17 mouse cellular contexts compared by ENCODE assay signal in the genomic region with DNA sequence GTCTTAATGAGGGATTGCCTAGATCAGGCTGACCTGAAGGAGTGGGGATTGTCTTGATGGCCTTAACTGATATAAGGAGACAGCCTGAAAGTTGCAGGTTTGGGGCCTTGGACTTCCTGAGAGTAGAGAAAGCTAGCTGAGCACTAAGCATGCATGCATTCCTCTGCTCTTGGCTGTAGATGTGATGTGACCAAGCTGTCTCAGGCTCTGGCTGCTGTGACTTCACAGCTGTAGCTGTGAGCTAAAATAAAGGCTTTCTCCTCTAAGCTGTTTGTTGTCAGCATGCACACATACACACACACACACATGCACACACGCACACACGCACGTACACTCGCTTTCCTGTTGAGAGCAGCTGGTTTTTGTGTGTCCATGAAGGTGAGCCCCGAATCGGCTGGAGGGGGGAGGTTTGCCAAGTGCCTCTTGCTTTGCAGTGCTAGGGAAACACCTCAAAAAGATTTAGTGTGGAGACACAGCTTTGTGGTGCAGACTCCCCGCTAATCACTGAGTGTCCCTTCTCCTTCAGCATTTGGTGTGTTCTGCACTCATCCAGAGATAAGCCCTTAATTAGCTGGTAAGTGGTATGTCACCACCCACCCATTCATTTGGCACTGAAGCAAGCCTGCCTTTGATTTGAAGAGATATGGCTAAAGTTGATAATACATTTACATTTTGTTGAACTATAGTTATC. TPM values are rescaled to one million over a fixed set of nuclear protein-coding genes. Genes with fewer than 3 reads are reported as not detected.
"Had no signal": no experiment of that assay in that cellular context is flagged by ENCODE, and none has a peak within 500 bp of the region (broad histone marks: within the 10 kb centered on the region; RNA-seq: fewer than 3 reads in every experiment).

No protein-coding gene starts in this region.

- ATAC-seq: midbrain, embryonic 15.5 days had no signal

- H3K4me3 ChIP-seq: layer of hippocampus, adult 2 months; limb, embryonic 10.5 days; limb, embryonic 13.5 days; liver, embryonic 13.5 days; midbrain, embryonic 12.5 days; midbrain, embryonic 15.5 days; neural tube, embryonic 13.5 days; stomach, embryonic 15.5 days had no signal

- DNase-seq: liver, embryonic 13.5 days; lung, postnatal 14 days; right cerebral cortex, postnatal 4 days; thymus, postnatal 36 days had no signal

- H3K4me2 ChIP-seq: limb, embryonic 13.5 days; liver, embryonic 13.5 days; midbrain, embryonic 12.5 days; midbrain, embryonic 15.5 days; neural tube, embryonic 13.5 days; stomach, embryonic 15.5 days had no signal

- H3K9me3 ChIP-seq: limb, embryonic 10.5 days; limb, embryonic 13.5 days; liver, embryonic 13.5 days; midbrain, embryonic 12.5 days; midbrain, embryonic 15.5 days; neural tube, embryonic 13.5 days; stomach, embryonic 15.5 days had no signal

- H3K4me1 ChIP-seq: limb, embryonic 13.5 days; midbrain, embryonic 12.5 days; midbrain, embryonic 15.5 days; neural tube, embryonic 13.5 days had no signal

- H3K9ac ChIP-seq: limb, embryonic 13.5 days; liver, embryonic 13.5 days; midbrain, embryonic 12.5 days; midbrain, embryonic 15.5 days; neural tube, embryonic 13.5 days; stomach, embryonic 15.5 days had no signal

- H3K27me3 ChIP-seq: limb, embryonic 13.5 days; liver, embryonic 13.5 days; midbrain, embryonic 12.5 days; midbrain, embryonic 15.5 days; neural tube, embryonic 13.5 days; stomach, embryonic 15.5 days had no signal

- H3K36me3 ChIP-seq: limb, embryonic 10.5 days; limb, embryonic 13.5 days; liver, embryonic 13.5 days; midbrain, embryonic 12.5 days; midbrain, embryonic 15.5 days; neural tube, embryonic 13.5 days; stomach, embryonic 15.5 days had no signal

- H3K27ac ChIP-seq: kidney, postnatal 0 days; layer of hippocampus, adult 2 months; limb, embryonic 10.5 days; limb, embryonic 13.5 days; liver, embryonic 13.5 days; macrophage; midbrain, embryonic 12.5 days; midbrain, embryonic 15.5 days; neural tube, embryonic 13.5 days; stomach, embryonic 15.5 days had no signal

RNA-seq across cellular contexts. Expression of a gene that starts 43.8 kb away (rescaled TPM):
- polyA plus RNA-seq: intestine, embryonic 14.5 days; intestine, postnatal 0 days; kidney, embryonic 14.5 days; kidney, postnatal 0 days; limb, embryonic 10.5 days; limb, embryonic 13.5 days; liver, embryonic 13.5 days; liver, embryonic 16.5 days; macrophage; midbrain, embryonic 12.5 days; midbrain, embryonic 15.5 days; neural tube, embryonic 13.5 days; stomach, embryonic 15.5 days had no signal
